Mouse (Mus musculus): ENCODE results near the gene Npdc1. TPM values are rescaled to one million over a fixed set of nuclear protein-coding genes. Genes with fewer than 3 reads are reported as not detected.

The Npdc1 gene
- polyA plus RNA-seq, 1 experiment: 30.8 TPM

GRCm38 (mm10) chr2:25421896-25422295, 22.7 kb downstream of the Npdc1 start:
- Histone ChIP-seq H3K27ac (ENCODE audit: control insufficient read depth, insufficient read depth, low read length) (no peak overlapping the region), H3K4me1 (replicated peaks; ENCODE audit: control insufficient read depth, insufficient read depth, low read length) (peaks cover 25% of the 10 kb centered on the region), H3K27me3 (ENCODE audit: control insufficient read depth, insufficient read depth, low read length) (no peaks in the 10 kb centered on the region), H3K36me3 (ENCODE audit: control insufficient read depth, insufficient read depth, low read length) (no peaks in the 10 kb centered on the region), H3K4me3 (ENCODE audit: control insufficient read depth, insufficient read depth, low read length) (no peak overlapping the region)
- 0 out of 2 replicates have a peak, but pooled peaks have one; percentile 40 for TF ChIP-seq CTCF (IDR thresholded peaks at IDR 0.05; ENCODE audit: borderline replicate concordance, control insufficient read depth, extremely low read depth, insufficient read depth, low read length, poor library complexity)
- TF ChIP-seq POLR2A (IDR thresholded peaks at IDR 0.05; ENCODE audit: control insufficient read depth, extremely low read depth, insufficient read depth, low read length, poor library complexity): no peak
- DNase-seq: peak; percentile 49
- WGBS: 31% methylated on average over 3 of the region's 3 CpGs

- Histone ChIP-seq H3K36me3 (ENCODE audit: control insufficient read depth, insufficient read depth, low read length) (no peaks in the 10 kb centered on the region), H3K27ac (ENCODE audit: control insufficient read depth, insufficient read depth, low read length) (peak within 1 kb of the TSS; percentile 1; the same call in 1 of the 2 replicates), H3K27me3 (ENCODE audit: control insufficient read depth, insufficient read depth, low read length) (no peaks in the 10 kb centered on the region), H3K4me3 (ENCODE audit: control insufficient read depth, insufficient read depth, low read length) (no peak within 1 kb of the TSS), H3K4me1 (replicated peaks; ENCODE audit: control insufficient read depth, insufficient read depth, low read length) (peaks cover 25% of the 10 kb centered on the region)
- DNase-seq: peak; percentile 35
- WGBS: 14% methylated on average over 17 of the region's 17 CpGs
- TF ChIP-seq CTCF (IDR thresholded peaks at IDR 0.05; ENCODE audit: borderline replicate concordance, control insufficient read depth, extremely low read depth, insufficient read depth, low read length, poor library complexity) (0 out of 2 replicates have a peak, but pooled peaks have one; percentile 30), POLR2A (IDR thresholded peaks at IDR 0.05; ENCODE audit: control insufficient read depth, extremely low read depth, insufficient read depth, low read length, poor library complexity) (no peak)
These were observed 23.6 kb downstream of the Npdc1 start, which contains the start of gene Fut7 for GRCm38 (mm10) chr2:25422587-25423410. Fut7 (plus strand) TSS chr2:25423267.

DNA sequence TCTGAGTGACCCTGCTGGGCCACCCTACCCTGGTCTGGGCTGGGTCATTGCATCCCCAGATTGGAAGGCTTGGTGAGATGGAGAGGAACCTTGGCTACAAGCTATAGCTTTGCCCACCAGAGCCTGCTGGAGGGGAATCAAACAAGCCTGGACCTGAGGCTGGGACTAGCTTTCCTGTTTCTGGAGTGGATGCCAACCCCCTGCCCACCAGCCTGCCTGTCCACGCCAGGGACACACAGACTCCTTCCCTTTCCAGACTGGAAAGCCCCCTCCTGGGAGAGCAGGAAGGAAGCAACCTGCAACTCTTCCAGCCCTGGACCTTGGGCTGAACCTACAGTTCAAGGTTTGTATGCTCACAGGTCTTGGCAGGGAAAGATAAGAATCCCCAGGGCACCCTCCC, 24.5 kb downstream of the Npdc1 start:
- H3K36me3 ChIP-seq (ENCODE audit: control insufficient read depth, insufficient read depth, low read length): no peaks in the 10 kb centered on the region
- TF ChIP-seq POLR2A (IDR thresholded peaks at IDR 0.05; ENCODE audit: control insufficient read depth, extremely low read depth, insufficient read depth, low read length, poor library complexity): no peak
- no peak for TF ChIP-seq CTCF (IDR thresholded peaks at IDR 0.05; ENCODE audit: borderline replicate concordance, control insufficient read depth, extremely low read depth, insufficient read depth, low read length, poor library complexity)
- H3K27ac ChIP-seq (ENCODE audit: control insufficient read depth, insufficient read depth, low read length): no peak overlapping the region
- DNase-seq: no peak
- 79% methylated on average over 1 of the region's 1 CpGs for whole genome bisulfite sequencing
- H3K27me3 ChIP-seq (ENCODE audit: control insufficient read depth, insufficient read depth, low read length): no peaks in the 10 kb centered on the region
- H3K4me1 ChIP-seq (replicated peaks; ENCODE audit: control insufficient read depth, insufficient read depth, low read length): peaks cover 29% of the 10 kb centered on the region
- H3K4me3 ChIP-seq (ENCODE audit: control insufficient read depth, insufficient read depth, low read length): no peak overlapping the region

GRCm38 (mm10) chr2:25425481-25425880, 26.3 kb downstream of the Npdc1 start:
- Histone ChIP-seq H3K4me1 (replicated peaks; ENCODE audit: control insufficient read depth, insufficient read depth, low read length) (peaks cover 39% of the 10 kb centered on the region), H3K36me3 (ENCODE audit: control insufficient read depth, insufficient read depth, low read length) (no peaks in the 10 kb centered on the region), H3K4me3 (ENCODE audit: control insufficient read depth, insufficient read depth, low read length) (no peak overlapping the region), H3K27ac (ENCODE audit: control insufficient read depth, insufficient read depth, low read length) (no peak overlapping the region), H3K27me3 (ENCODE audit: control insufficient read depth, insufficient read depth, low read length) (no peaks in the 10 kb centered on the region)
- TF ChIP-seq POLR2A (IDR thresholded peaks at IDR 0.05; ENCODE audit: control insufficient read depth, extremely low read depth, insufficient read depth, low read length, poor library complexity) (no peak), CTCF (IDR thresholded peaks at IDR 0.05; ENCODE audit: borderline replicate concordance, control insufficient read depth, extremely low read depth, insufficient read depth, low read length, poor library complexity) (no peak)
- no peak for DNase-seq
- 63% methylated on average over 27 of the region's 27 CpGs for WGBS

GRCm38 (mm10) chr2:25426721-25427191, 27.6 kb downstream of the Npdc1 start:
- DNase-seq: peak; percentile 60
- Histone ChIP-seq H3K4me1 (replicated peaks; ENCODE audit: control insufficient read depth, insufficient read depth, low read length) (peaks cover 39% of the 10 kb centered on the region), H3K4me3 (ENCODE audit: control insufficient read depth, insufficient read depth, low read length) (no peak overlapping the region), H3K27me3 (ENCODE audit: control insufficient read depth, insufficient read depth, low read length) (no peaks in the 10 kb centered on the region), H3K36me3 (ENCODE audit: control insufficient read depth, insufficient read depth, low read length) (no peaks in the 10 kb centered on the region), H3K27ac (ENCODE audit: control insufficient read depth, insufficient read depth, low read length) (no peak overlapping the region)
- 4% methylated on average over 5 of the region's 5 CpGs for WGBS
- TF ChIP-seq CTCF (IDR thresholded peaks at IDR 0.05; ENCODE audit: borderline replicate concordance, control insufficient read depth, extremely low read depth, insufficient read depth, low read length, poor library complexity): peak; percentile 61; the same call in 1 of the 2 replicates
- TF ChIP-seq POLR2A (IDR thresholded peaks at IDR 0.05; ENCODE audit: control insufficient read depth, extremely low read depth, insufficient read depth, low read length, poor library complexity): no peak

GRCm38 (mm10) chr2:25427256-25427655, 28.1 kb downstream of the Npdc1 start:
- Histone ChIP-seq H3K4me1 (replicated peaks; ENCODE audit: control insufficient read depth, insufficient read depth, low read length) (peaks cover 36% of the 10 kb centered on the region), H3K27me3 (ENCODE audit: control insufficient read depth, insufficient read depth, low read length) (no peaks in the 10 kb centered on the region), H3K4me3 (ENCODE audit: control insufficient read depth, insufficient read depth, low read length) (no peak overlapping the region), H3K36me3 (ENCODE audit: control insufficient read depth, insufficient read depth, low read length) (no peaks in the 10 kb centered on the region), H3K27ac (ENCODE audit: control insufficient read depth, insufficient read depth, low read length) (no peak overlapping the region)
- TF ChIP-seq POLR2A (IDR thresholded peaks at IDR 0.05; ENCODE audit: control insufficient read depth, extremely low read depth, insufficient read depth, low read length, poor library complexity) (no peak), CTCF (IDR thresholded peaks at IDR 0.05; ENCODE audit: borderline replicate concordance, control insufficient read depth, extremely low read depth, insufficient read depth, low read length, poor library complexity) (no peak)
- DNase-seq: no peak
- WGBS: 89% methylated on average over 5 of the region's 5 CpGs

Data from thymus, adult 2 months (tissue).